Mouse (Mus musculus): Measurements from ENCODE around the gene Myh10. TPM values are rescaled to one million over a fixed set of nuclear protein-coding genes. Genes with fewer than 3 reads are reported as not detected.
A peak's percentile ranks its signal among the peaks of the same experiment; 100 is the strongest.

The Myh10 gene
- polyA plus RNA-seq, 1 experiment from 2014 or later, result 34.6 TPM

DNA sequence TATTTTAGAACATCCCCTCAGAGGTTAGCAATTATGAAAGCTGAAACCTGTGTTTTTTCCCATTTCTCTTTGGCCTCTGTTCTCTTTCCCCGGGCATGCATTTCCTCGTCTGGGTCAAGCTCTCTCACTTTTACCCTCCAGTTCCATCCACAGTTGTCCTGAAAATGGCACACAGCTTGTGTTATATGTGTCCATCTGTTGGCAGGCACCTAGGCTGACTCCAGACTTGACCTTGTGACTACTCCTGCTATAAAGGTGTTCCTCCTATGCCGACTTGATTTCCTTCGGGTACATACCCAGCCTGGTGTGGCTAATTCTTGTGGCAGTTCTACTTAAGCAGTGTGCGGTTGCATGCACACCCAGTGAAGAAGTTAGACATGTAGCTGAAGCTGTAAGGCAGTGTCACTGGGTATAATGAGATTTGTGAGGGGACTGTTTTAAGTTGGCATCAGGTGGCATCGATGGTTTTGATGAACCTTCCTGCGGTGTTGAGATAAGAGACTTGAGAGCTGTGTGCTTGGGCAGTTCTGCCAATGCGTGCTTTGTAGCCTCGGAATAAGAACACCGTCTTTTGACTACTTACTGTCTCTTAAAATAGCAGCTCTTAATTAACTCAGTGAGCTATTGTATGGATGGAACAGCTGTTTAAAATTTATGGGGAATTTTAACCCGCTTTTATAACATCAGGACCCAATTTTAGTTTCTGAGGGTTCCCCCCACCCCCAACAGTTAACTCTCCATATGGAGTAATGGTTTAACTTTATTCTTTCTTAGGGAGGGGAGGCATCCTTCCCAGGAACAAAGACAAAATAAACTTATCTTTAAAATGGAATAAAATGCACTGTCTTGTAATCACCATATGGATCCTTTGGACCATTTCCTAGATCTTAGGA, 65.3 kb downstream of the Myh10 start:
- Histone ChIP-seq H3K27ac (no peak overlapping the region), H3K4me3 (no peak overlapping the region), H3K9ac (no peak overlapping the region), H3K4me1 (peaks cover 11% of the 10 kb centered on the region), H3K27me3 (replicated peaks) (no peaks in the 10 kb centered on the region), H3K4me2 (no peak overlapping the region), H3K9me3 (replicated peaks) (no peaks in the 10 kb centered on the region), H3K36me3 (peaks cover 35% of the 10 kb centered on the region)
- WGBS (ENCODE audit: insufficient replicate concordance), result 75% methylated on average over 11 of the region's 11 CpGs
- ATAC-seq, result no peak

- peaks cover 49% of the 10 kb centered on the region for H3K36me3 ChIP-seq
- H3K4me3 ChIP-seq, result no peak overlapping the region
- H3K9ac ChIP-seq, result no peak overlapping the region
- H3K4me1 ChIP-seq, result peaks cover 13% of the 10 kb centered on the region
- no peak overlapping the region for H3K27ac ChIP-seq
- H3K9me3 ChIP-seq (replicated peaks), result no peaks in the 10 kb centered on the region
- no peak for ATAC-seq
- no peak overlapping the region for H3K4me2 ChIP-seq
- H3K27me3 ChIP-seq (replicated peaks), result no peaks in the 10 kb centered on the region
- WGBS (ENCODE audit: insufficient replicate concordance), result 88% methylated on average over 3 of the region's 3 CpGs
Measured at GRCm38 (mm10) chr11:68759691-68760090, 68.3 kb downstream of the Myh10 start.

GRCm38 (mm10) chr11:68761155-68761554, 69.8 kb downstream of the Myh10 start:
- Histone ChIP-seq H3K27me3 (replicated peaks) (no peaks in the 10 kb centered on the region), H3K27ac (no peak overlapping the region), H3K4me3 (no peak overlapping the region), H3K9me3 (replicated peaks) (no peaks in the 10 kb centered on the region), H3K4me2 (no peak overlapping the region), H3K9ac (no peak overlapping the region), H3K36me3 (peaks cover 64% of the 10 kb centered on the region), H3K4me1 (peaks cover 13% of the 10 kb centered on the region)
- WGBS (ENCODE audit: insufficient replicate concordance), result 81% methylated on average over 4 of the region's 4 CpGs
- ATAC-seq, result no peak

GRCm38 (mm10) chr11:68761664-68762063, 70.3 kb downstream of the Myh10 start:
- Histone ChIP-seq H3K4me2 (no peak overlapping the region), H3K9ac (no peak overlapping the region), H3K27ac (no peak overlapping the region), H3K4me3 (no peak overlapping the region), H3K4me1 (peaks cover 11% of the 10 kb centered on the region), H3K27me3 (replicated peaks) (no peaks in the 10 kb centered on the region), H3K36me3 (peaks cover 69% of the 10 kb centered on the region), H3K9me3 (replicated peaks) (no peaks in the 10 kb centered on the region)
- WGBS (ENCODE audit: insufficient replicate concordance), result 41% methylated on average over 6 of the region's 6 CpGs
- ATAC-seq, result no peak

GRCm38 (mm10) chr11:68764622-68765021, 73.3 kb downstream of the Myh10 start:
- H3K9me3 ChIP-seq (replicated peaks), result no peaks in the 10 kb centered on the region
- H3K9ac ChIP-seq, result no peak overlapping the region
- H3K4me1 ChIP-seq, result peaks cover 38% of the 10 kb centered on the region
- H3K36me3 ChIP-seq, result peaks cover 96% of the 10 kb centered on the region
- H3K27me3 ChIP-seq (replicated peaks), result no peaks in the 10 kb centered on the region
- no peak overlapping the region for H3K4me3 ChIP-seq
- ATAC-seq, result no peak
- 82% methylated on average over 3 of the region's 3 CpGs for WGBS (ENCODE audit: insufficient replicate concordance)
- no peak overlapping the region for H3K27ac ChIP-seq
- no peak overlapping the region for H3K4me2 ChIP-seq

GRCm38 (mm10) chr11:68767762-68768542, 76.6 kb downstream of the Myh10 start:
- Histone ChIP-seq H3K4me1 (peaks cover 47% of the 10 kb centered on the region), H3K4me2 (peak overlapping the region; percentile 55), H3K9me3 (replicated peaks) (no peaks in the 10 kb centered on the region), H3K9ac (0 out of 2 replicates have a peak overlapping the region, but pooled peaks have one; percentile 22), H3K36me3 (peaks cover 99% of the 10 kb centered on the region), H3K27me3 (replicated peaks) (no peaks in the 10 kb centered on the region), H3K27ac (peak overlapping the region; percentile 81), H3K4me3 (no peak overlapping the region)
- ATAC-seq, result peak; percentile 89
- 51% methylated on average over 10 of the region's 10 CpGs for WGBS (ENCODE audit: insufficient replicate concordance)

GRCm38 (mm10) chr11:68769770-68770510, 78.6 kb downstream of the Myh10 start:
- no peak overlapping the region for H3K4me3 ChIP-seq
- H3K27me3 ChIP-seq (replicated peaks), result no peaks in the 10 kb centered on the region
- H3K4me2 ChIP-seq, result 0 out of 2 replicates have a peak overlapping the region, but pooled peaks have one; percentile 10
- peak overlapping the region; percentile 81; the same call in 1 of the 2 replicates for H3K27ac ChIP-seq
- H3K9ac ChIP-seq, result no peak overlapping the region
- H3K36me3 ChIP-seq, result peaks cover 92% of the 10 kb centered on the region
- peaks cover 47% of the 10 kb centered on the region for H3K4me1 ChIP-seq
- WGBS (ENCODE audit: insufficient replicate concordance), result 74% methylated on average over 9 of the region's 9 CpGs
- H3K9me3 ChIP-seq (replicated peaks), result no peaks in the 10 kb centered on the region
- peak; percentile 63; the same call in 1 of the 2 replicates for ATAC-seq

DNA sequence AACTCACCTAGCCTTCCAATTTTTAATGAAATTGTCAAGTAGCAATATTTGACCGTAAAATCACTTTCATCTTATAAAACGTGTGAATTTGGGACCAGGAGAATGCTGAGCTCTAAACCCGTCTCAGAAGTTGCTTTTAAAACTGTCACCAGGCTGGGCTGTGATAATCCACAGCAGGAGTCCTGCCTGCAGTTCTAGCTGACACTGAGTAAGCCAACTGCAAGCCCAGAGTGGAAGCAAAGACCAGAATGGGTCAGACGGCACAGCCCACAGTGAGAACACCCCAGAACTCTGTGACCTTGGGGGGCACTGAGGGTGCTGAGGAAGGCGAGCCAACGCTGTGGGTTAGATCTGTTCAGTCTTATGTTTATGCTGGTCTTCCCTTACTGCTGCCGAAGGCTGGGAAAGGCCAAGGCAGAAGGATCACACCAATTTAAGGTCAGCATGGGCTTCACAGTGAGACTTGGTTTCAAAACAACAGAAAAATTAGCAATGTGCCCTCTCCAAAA, 84.8 kb downstream of the Myh10 start:
- Histone ChIP-seq H3K27ac (no peak overlapping the region), H3K4me3 (no peak overlapping the region), H3K4me1 (peaks cover 3% of the 10 kb centered on the region), H3K9ac (no peak overlapping the region), H3K27me3 (replicated peaks) (no peaks in the 10 kb centered on the region), H3K36me3 (peaks cover 75% of the 10 kb centered on the region), H3K4me2 (no peak overlapping the region), H3K9me3 (replicated peaks) (no peaks in the 10 kb centered on the region)
- ATAC-seq, result no peak
- WGBS (ENCODE audit: insufficient replicate concordance), result 77% methylated on average over 7 of the region's 7 CpGs

DNA sequence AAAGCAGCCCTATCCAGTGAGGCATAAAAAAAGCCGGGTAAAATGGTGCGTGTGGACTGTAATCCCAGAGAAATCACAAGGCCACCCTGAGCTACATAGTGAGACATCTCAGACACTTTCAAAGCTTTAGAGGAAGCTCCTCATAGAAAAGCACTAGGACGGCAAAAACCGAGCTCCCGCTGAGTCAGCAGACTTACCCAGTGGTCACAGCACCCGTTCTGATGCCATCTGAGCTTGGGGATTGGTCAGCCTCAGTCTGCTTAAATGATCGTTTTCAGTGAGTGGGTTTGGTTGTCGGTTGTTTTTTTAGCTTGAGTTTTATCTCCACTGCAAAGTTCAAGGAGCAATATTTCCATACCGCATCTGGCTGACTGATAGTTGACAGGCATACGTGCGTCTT, 86.6 kb downstream of the Myh10 start:
- Histone ChIP-seq H3K4me1 (no peaks in the 10 kb centered on the region), H3K9ac (no peak overlapping the region), H3K4me2 (no peak overlapping the region), H3K27ac (no peak overlapping the region), H3K36me3 (peaks cover 75% of the 10 kb centered on the region), H3K4me3 (no peak overlapping the region), H3K27me3 (replicated peaks) (no peaks in the 10 kb centered on the region), H3K9me3 (replicated peaks) (no peaks in the 10 kb centered on the region)
- ATAC-seq, result no peak
- WGBS (ENCODE audit: insufficient replicate concordance), result 67% methylated on average over 11 of the region's 11 CpGs

DNA sequence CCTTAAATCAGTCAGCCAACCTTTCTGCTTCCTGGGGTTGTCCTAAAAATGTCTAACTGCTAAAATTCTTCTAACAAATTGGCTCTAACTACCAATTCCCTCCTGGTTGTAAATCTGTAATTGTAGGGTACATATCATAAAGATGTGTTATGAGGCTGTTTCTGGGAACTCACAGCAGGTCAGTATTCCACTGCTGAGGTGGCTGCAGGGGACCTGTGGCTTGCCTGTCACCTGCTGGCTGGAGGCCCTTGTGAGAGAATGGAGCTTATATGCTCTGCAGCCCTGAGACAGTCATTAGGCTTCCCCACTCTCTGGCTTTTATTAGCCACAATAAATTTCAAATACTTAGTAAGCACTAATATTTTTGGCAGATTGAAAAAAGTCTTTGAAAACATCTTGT, 87.5 kb downstream of the Myh10 start:
- H3K27me3 ChIP-seq (replicated peaks), result no peaks in the 10 kb centered on the region
- peaks cover 75% of the 10 kb centered on the region for H3K36me3 ChIP-seq
- H3K4me2 ChIP-seq, result no peak overlapping the region
- no peak overlapping the region for H3K9ac ChIP-seq
- no peaks in the 10 kb centered on the region for H3K4me1 ChIP-seq
- H3K9me3 ChIP-seq (replicated peaks), result no peaks in the 10 kb centered on the region
- no peak for ATAC-seq
- no peak overlapping the region for H3K27ac ChIP-seq
- no peak overlapping the region for H3K4me3 ChIP-seq

- Histone ChIP-seq H3K4me3 (no peak overlapping the region), H3K9ac (no peak overlapping the region), H3K36me3 (peaks cover 82% of the 10 kb centered on the region), H3K27me3 (replicated peaks) (no peaks in the 10 kb centered on the region), H3K4me2 (no peak overlapping the region), H3K4me1 (no peaks in the 10 kb centered on the region), H3K27ac (no peak overlapping the region), H3K9me3 (replicated peaks) (no peaks in the 10 kb centered on the region)
- ATAC-seq, result no peak
- WGBS (ENCODE audit: insufficient replicate concordance), result 80% methylated on average over 10 of the region's 10 CpGs
Measured at GRCm38 (mm10) chr11:68779735-68780465, 88.5 kb downstream of the Myh10 start.

Data from liver, embryonic 12.5 days (tissue).